Mouse (Mus musculus) neural tube, embryonic 15.5 days (tissue): ENCODE data around the gene Fkbp10. TPM values are rescaled to one million over a fixed set of nuclear protein-coding genes. Genes with fewer than 3 reads are reported as not detected.

Source experiments
- ATAC-seq: fragments of 200-750 bp; cut with Nextera tagmentation; 2 replicates; pipeline ENCODE4 v1.8.0; 2017; ENCODE audit warnings: mild to moderate bottlenecking, moderate TSS enrichment, moderate library complexity; ENCODE audit not compliant: low FRiP score
- H3K27ac ChIP-seq: fragments of 300-500 bp; sonication (generic); replicated peaks from 2 replicates; pipeline ENCODE4 v1.5.1; 2015; ENCODE audit warnings: mild to moderate bottlenecking, inconsistent platforms
- H3K27me3 ChIP-seq: fragments of 300-500 bp; sonication (generic); replicated peaks from 2 replicates; pipeline ENCODE4 v1.6.1; 2015; ENCODE audit warnings: inconsistent platforms
- H3K36me3 ChIP-seq: fragments of 300-500 bp; sonication (generic); 2 replicates; pipeline ENCODE4 v1.6.1; 2015; ENCODE audit warnings: inconsistent platforms
- H3K4me1 ChIP-seq: fragments of 300-500 bp; sonication (generic); 2 replicates; pipeline ENCODE4 v1.6.1; 2015; ENCODE audit warnings: inconsistent platforms
- H3K4me2 ChIP-seq: fragments of 300-500 bp; sonication (generic); 2 replicates; pipeline ENCODE4 v1.6.1; 2015; ENCODE audit warnings: inconsistent platforms, mild to moderate bottlenecking, moderate library complexity
- H3K4me3 ChIP-seq: fragments of 300-500 bp; sonication (generic); replicated peaks from 2 replicates; pipeline ENCODE4 v1.5.1; 2015; ENCODE audit warnings: mild to moderate bottlenecking, inconsistent platforms
- H3K9ac ChIP-seq: fragments of 300-500 bp; sonication (generic); replicated peaks from 2 replicates; pipeline ENCODE4 v1.6.1; 2015; ENCODE audit warnings: mild to moderate bottlenecking, inconsistent platforms
- H3K9me3 ChIP-seq: fragments of 300-500 bp; sonication (generic); replicated peaks from 2 replicates; pipeline ENCODE4 v1.6.1; 2016; ENCODE audit warnings: inconsistent platforms
- WGBS: fragments of 180-500 bp; shearing (Covaris S2); methylation state at CpG from one replicate; pipeline ENCODE4 v1.1.7; 2015; ENCODE audit warnings: mixed read lengths; 5-methylcytosine and 5-hydroxymethylcytosine counted together
- polyA plus RNA-seq: library from polyadenylated mRNA; unstranded; fragments of >200 nt; fragmentation: Nextera tagmentation; extraction: Ambion mirVana; gene quantifications from 2 replicates; pipeline ENCODE4 v1.2.1, GENCODE M21; 2015

Fkbp10 gene
- polyA plus RNA-seq, 1 experiment from 2014 or later: 29.8 TPM

- Histone ChIP-seq H3K9me3 (no peaks in the 10 kb centered on the region), H3K4me1 (peaks cover 47% of the 10 kb centered on the region), H3K4me2 (peak overlapping the region; percentile 64), H3K4me3 (peak overlapping the region; percentile 61), H3K27ac (no peak overlapping the region), H3K27me3 (0 out of 2 replicates have a peak, but pooled peaks cover 3% of the 10 kb centered on the region), H3K9ac (no peak overlapping the region), H3K36me3 (no peaks in the 10 kb centered on the region)
- no peak for ATAC-seq
- 36% methylated on average over 11 of the region's 11 CpGs for WGBS
Observed at GRCm38 (mm10) chr11:100395200-100395599, 20.3 kb upstream of the Fkbp10 start.

GRCm38 (mm10) chr11:100395861-100396631 is 19.5 kb upstream of the Fkbp10 start:
- H3K27ac ChIP-seq: peak overlapping the region; percentile 77; the same call in 1 of the 2 replicates
- WGBS: 47% methylated on average over 17 of the region's 17 CpGs
- H3K36me3 ChIP-seq: no peaks in the 10 kb centered on the region
- no peak for ATAC-seq
- peak overlapping the region; percentile 61 for H3K4me3 ChIP-seq
- H3K4me2 ChIP-seq: peak overlapping the region; percentile 64
- H3K4me1 ChIP-seq: peaks cover 40% of the 10 kb centered on the region
- no peaks in the 10 kb centered on the region for H3K9me3 ChIP-seq
- 0 out of 2 replicates have a peak, but pooled peaks cover 3% of the 10 kb centered on the region for H3K27me3 ChIP-seq
- peak overlapping the region; percentile 72 for H3K9ac ChIP-seq

GRCm38 (mm10) chr11:100396886-100397599 is 18.5 kb upstream of the Fkbp10 start:
- WGBS: 2% methylated on average over 39 of the region's 42 CpGs
- no peaks in the 10 kb centered on the region for H3K36me3 ChIP-seq
- H3K4me3 ChIP-seq: peak overlapping the region; percentile 61
- peak; percentile 32; the same call in 1 of the 2 replicates for ATAC-seq
- H3K4me2 ChIP-seq: peak overlapping the region; percentile 64
- H3K27ac ChIP-seq: peak overlapping the region; percentile 77
- H3K9me3 ChIP-seq: no peaks in the 10 kb centered on the region
- peak overlapping the region; percentile 72 for H3K9ac ChIP-seq
- 0 out of 2 replicates have a peak, but pooled peaks cover 3% of the 10 kb centered on the region for H3K27me3 ChIP-seq
- H3K4me1 ChIP-seq: peaks cover 35% of the 10 kb centered on the region

GRCm38 (mm10) chr11:100397600-100398389 is 17.7 kb upstream of the Fkbp10 start, which contains the start of gene Jup:
Gene Jup (minus strand): TSS chr11:100397763.
- WGBS: under 1% methylated on average over 37 of the region's 37 CpGs
- Histone ChIP-seq H3K36me3 (no peaks in the 10 kb centered on the region), H3K4me3 (peak within 1 kb of the TSS; percentile 61), H3K9ac (peak within 1 kb of the TSS; percentile 72), H3K27ac (peak within 1 kb of the TSS; percentile 77), H3K27me3 (0 out of 2 replicates have a peak, but pooled peaks cover 3% of the 10 kb centered on the region), H3K9me3 (no peaks in the 10 kb centered on the region), H3K4me2 (peak within 1 kb of the TSS; percentile 64), H3K4me1 (peaks cover 35% of the 10 kb centered on the region)
- peak; percentile 98 for ATAC-seq

GRCm38 (mm10) chr11:100398517-100398916 is 17.0 kb upstream of the Fkbp10 start:
- no peak overlapping the region for H3K9ac ChIP-seq
- H3K27me3 ChIP-seq: 0 out of 2 replicates have a peak, but pooled peaks cover 3% of the 10 kb centered on the region
- no peak overlapping the region for H3K4me2 ChIP-seq
- WGBS: 94% methylated on average over 7 of the region's 7 CpGs
- H3K9me3 ChIP-seq: no peaks in the 10 kb centered on the region
- no peak overlapping the region for H3K27ac ChIP-seq
- ATAC-seq: no peak
- H3K4me3 ChIP-seq: no peak overlapping the region
- H3K4me1 ChIP-seq: peaks cover 35% of the 10 kb centered on the region
- no peaks in the 10 kb centered on the region for H3K36me3 ChIP-seq

- Histone ChIP-seq H3K9ac (no peak overlapping the region), H3K27ac (no peak overlapping the region), H3K4me3 (no peak overlapping the region), H3K27me3 (0 out of 2 replicates have a peak, but pooled peaks cover 3% of the 10 kb centered on the region), H3K9me3 (no peaks in the 10 kb centered on the region), H3K4me2 (no peak overlapping the region), H3K36me3 (no peaks in the 10 kb centered on the region), H3K4me1 (peaks cover 34% of the 10 kb centered on the region)
- 85% methylated on average over 9 of the region's 9 CpGs for WGBS
- no peak for ATAC-seq
Observed at GRCm38 (mm10) chr11:100399320-100399719, 16.2 kb upstream of the Fkbp10 start.

GRCm38 (mm10) chr11:100399727-100400538 is 15.6 kb upstream of the Fkbp10 start:
- peaks cover 28% of the 10 kb centered on the region for H3K4me1 ChIP-seq
- no peak for ATAC-seq
- WGBS: 78% methylated on average over 12 of the region's 12 CpGs
- 0 out of 2 replicates have a peak, but pooled peaks cover 3% of the 10 kb centered on the region for H3K27me3 ChIP-seq
- H3K36me3 ChIP-seq: no peaks in the 10 kb centered on the region
- H3K4me3 ChIP-seq: no peak overlapping the region
- no peak overlapping the region for H3K4me2 ChIP-seq
- no peak overlapping the region for H3K27ac ChIP-seq
- no peak overlapping the region for H3K9ac ChIP-seq
- H3K9me3 ChIP-seq: no peaks in the 10 kb centered on the region

- Histone ChIP-seq H3K36me3 (no peaks in the 10 kb centered on the region), H3K9me3 (no peaks in the 10 kb centered on the region), H3K4me2 (no peak overlapping the region), H3K27ac (no peak overlapping the region), H3K9ac (no peak overlapping the region), H3K27me3 (no peaks in the 10 kb centered on the region), H3K4me3 (no peak overlapping the region), H3K4me1 (peaks cover 19% of the 10 kb centered on the region)
- no peak for ATAC-seq
- 85% methylated on average over 6 of the region's 6 CpGs for WGBS
Observed at GRCm38 (mm10) chr11:100400842-100401241, 14.7 kb upstream of the Fkbp10 start.

GRCm38 (mm10) chr11:100402240-100402639 is 13.3 kb upstream of the Fkbp10 start:
- Histone ChIP-seq H3K9ac (no peak overlapping the region), H3K9me3 (no peaks in the 10 kb centered on the region), H3K4me1 (peaks cover 5% of the 10 kb centered on the region; the same call in 1 of the 2 replicates), H3K4me3 (no peak overlapping the region), H3K27ac (no peak overlapping the region), H3K36me3 (no peaks in the 10 kb centered on the region), H3K27me3 (no peaks in the 10 kb centered on the region), H3K4me2 (no peak overlapping the region)
- ATAC-seq: no peak
- WGBS: 49% methylated on average over 6 of the region's 6 CpGs

- Histone ChIP-seq H3K9ac (no peak overlapping the region), H3K4me1 (peaks cover 3% of the 10 kb centered on the region; the same call in 1 of the 2 replicates), H3K36me3 (no peaks in the 10 kb centered on the region), H3K9me3 (no peaks in the 10 kb centered on the region), H3K4me2 (no peak overlapping the region), H3K27me3 (no peaks in the 10 kb centered on the region), H3K27ac (no peak overlapping the region), H3K4me3 (no peak overlapping the region)
- no peak for ATAC-seq
- 93% methylated on average over 2 of the region's 2 CpGs for WGBS
Observed at GRCm38 (mm10) chr11:100402682-100403081, 12.8 kb upstream of the Fkbp10 start.
